ENCODE assay signal across 18 mouse cellular contexts in the genomic region with DNA sequence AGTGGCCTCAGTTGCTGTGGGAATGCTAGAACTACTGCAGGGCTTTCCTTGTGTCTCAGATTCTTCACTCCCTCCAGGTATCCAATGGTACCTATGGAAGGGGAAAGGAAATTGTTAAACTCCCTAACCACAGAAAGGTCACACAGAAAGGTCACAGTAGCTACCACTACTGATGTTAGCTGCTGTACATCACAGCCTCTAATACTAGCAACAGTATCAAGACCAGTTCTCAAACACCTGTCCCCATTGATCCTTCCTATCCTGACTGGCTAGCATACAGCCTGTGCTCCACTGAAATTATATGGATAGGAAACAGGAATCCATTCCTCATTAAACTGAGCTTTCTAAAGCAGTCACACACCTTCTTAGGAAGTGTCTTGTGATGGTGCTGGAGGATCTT. TPM values are rescaled to one million over a fixed set of nuclear protein-coding genes. Genes with fewer than 3 reads are reported as not detected.
A peak's percentile ranks its signal among the peaks of the same experiment; 100 is the strongest.
DNase-seq lines count a peak whose midpoint lies in the region; ATAC-seq lines count a peak whose summit lies in the region.
"Had no signal": no experiment of that assay in that cellular context is flagged by ENCODE, and none has a peak within 500 bp of the region (broad histone marks: within the 10 kb centered on the region; RNA-seq: fewer than 3 reads in every experiment).

No protein-coding gene starts in this region.

- H3K9ac ChIP-seq in hindbrain, embryonic 11.5 days (ENCODE audit: low read depth, low read length) = no peak overlapping the region
- no peak overlapping the region for H3K9ac ChIP-seq in midbrain, embryonic 11.5 days (ENCODE audit: low read length)
- no peak overlapping the region for H3K9ac ChIP-seq in midbrain, embryonic 16.5 days (ENCODE audit: low read depth, low read length)
- no peak overlapping the region for H3K9ac ChIP-seq in hindbrain, embryonic 14.5 days
- H3K9ac ChIP-seq: limb, embryonic 12.5 days had no signal

- no peaks in the 10 kb centered on the region for H3K27me3 ChIP-seq in hindbrain, embryonic 11.5 days (ENCODE audit: control insufficient read depth, insufficient read depth, low read length)
- no peaks in the 10 kb centered on the region for H3K27me3 ChIP-seq in hindbrain, embryonic 10.5 days (ENCODE audit: insufficient read depth, poor library complexity, severe bottlenecking)
- H3K27me3 ChIP-seq in midbrain, embryonic 11.5 days (ENCODE audit: control insufficient read depth, insufficient read depth, low read length) = no peaks in the 10 kb centered on the region
- H3K27me3 ChIP-seq in midbrain, embryonic 16.5 days (ENCODE audit: control insufficient read depth, insufficient read depth, low read depth, low read length) = no peaks in the 10 kb centered on the region
- no peaks in the 10 kb centered on the region for H3K27me3 ChIP-seq in hindbrain, embryonic 14.5 days (ENCODE audit: control insufficient read depth, insufficient read depth, low read length)
- H3K27me3 ChIP-seq: limb, embryonic 12.5 days had no signal

- 0 out of 2 replicates have a peak, but pooled peaks have one; percentile 6 for ATAC-seq in hindbrain, embryonic 11.5 days (ENCODE audit: low FRiP score)
- ATAC-seq in midbrain, embryonic 11.5 days (ENCODE audit: low FRiP score) = 0 out of 2 replicates have a peak, but pooled peaks have one; percentile 23
- ATAC-seq in midbrain, embryonic 16.5 days = no peak
- ATAC-seq in hindbrain, embryonic 14.5 days (ENCODE audit: low FRiP score) = peak; percentile 42
- ATAC-seq in neutrophil, adult 5-6 weeks (ENCODE audit: extremely low read depth, insufficient number of reproducible peaks, low FRiP score, poor library complexity, severe bottlenecking) = 0 out of 2 replicates have a peak, but pooled peaks have one; percentile 6
- no peak for ATAC-seq in megakaryocyte-erythroid progenitor cell, adult 5-6 weeks (replicated peaks; ENCODE audit: low FRiP score, low TSS enrichment, poor library complexity, severe bottlenecking)
- ATAC-seq: activated CD4-positive, CD25-positive, alpha-beta regulatory T cell, adult 4 months had no signal

- no peaks in the 10 kb centered on the region for H3K36me3 ChIP-seq in hindbrain, embryonic 11.5 days (ENCODE audit: control insufficient read depth, insufficient read depth, low read length)
- no peaks in the 10 kb centered on the region for H3K36me3 ChIP-seq in hindbrain, embryonic 10.5 days
- H3K36me3 ChIP-seq in midbrain, embryonic 11.5 days (ENCODE audit: control insufficient read depth, insufficient read depth, low read length) = no peaks in the 10 kb centered on the region
- no peaks in the 10 kb centered on the region for H3K36me3 ChIP-seq in midbrain, embryonic 16.5 days (ENCODE audit: control insufficient read depth, insufficient read depth, low read length)
- H3K36me3 ChIP-seq in hindbrain, embryonic 14.5 days (replicated peaks; ENCODE audit: control insufficient read depth, insufficient read depth) = no peaks in the 10 kb centered on the region
- H3K36me3 ChIP-seq: limb, embryonic 12.5 days had no signal

- H3K4me3 ChIP-seq in hindbrain, embryonic 11.5 days (ENCODE audit: low read depth, low read length) = no peak overlapping the region
- no peak overlapping the region for H3K4me3 ChIP-seq in hindbrain, embryonic 10.5 days
- H3K4me3 ChIP-seq in midbrain, embryonic 11.5 days (ENCODE audit: low read depth, low read length) = no peak overlapping the region
- H3K4me3 ChIP-seq in midbrain, embryonic 16.5 days (ENCODE audit: low read depth, low read length) = no peak overlapping the region
- no peak overlapping the region for H3K4me3 ChIP-seq in hindbrain, embryonic 14.5 days (replicated peaks; ENCODE audit: low read length)
- H3K4me3 ChIP-seq: limb, embryonic 12.5 days; myocyte had no signal

- DNase-seq in hindbrain, embryonic 11.5 days (ENCODE audit: low spot score) = no peak
- DNase-seq in hindbrain, embryonic 10.5 days (ENCODE audit: low spot score) = no peak
- no peak for DNase-seq in midbrain, embryonic 11.5 days (ENCODE audit: low spot score, missing footprints)
- no peak for DNase-seq in hindbrain, embryonic 14.5 days (ENCODE audit: low spot score)
- DNase-seq in layer of hippocampus, adult 18-20 months (ENCODE audit: low spot score in 2 of 2) = no peak
- DNase-seq: cerebellum, postnatal 36 days; gastrocnemius, postnatal 14 days; kidney, postnatal 36 days; layer of hippocampus, postnatal 36 days; right cerebral cortex, postnatal 4 days; thymus, postnatal 14 days had no signal

- no peaks in the 10 kb centered on the region for H3K4me1 ChIP-seq in hindbrain, embryonic 11.5 days (replicated peaks; ENCODE audit: control insufficient read depth, insufficient read depth, low read length)
- no peaks in the 10 kb centered on the region for H3K4me1 ChIP-seq in hindbrain, embryonic 10.5 days (replicated peaks)
- H3K4me1 ChIP-seq in midbrain, embryonic 11.5 days (ENCODE audit: control insufficient read depth, insufficient read depth, low read length) = no peaks in the 10 kb centered on the region
- no peaks in the 10 kb centered on the region for H3K4me1 ChIP-seq in midbrain, embryonic 16.5 days (ENCODE audit: control insufficient read depth, insufficient read depth, low read length)
- no peaks in the 10 kb centered on the region for H3K4me1 ChIP-seq in hindbrain, embryonic 14.5 days (replicated peaks; ENCODE audit: control insufficient read depth, insufficient read depth, low read length)
- H3K4me1 ChIP-seq: limb, embryonic 12.5 days had no signal

- H3K4me2 ChIP-seq in hindbrain, embryonic 11.5 days (replicated peaks; ENCODE audit: low read depth, low read length) = no peak overlapping the region
- no peak overlapping the region for H3K4me2 ChIP-seq in midbrain, embryonic 11.5 days
- no peak overlapping the region for H3K4me2 ChIP-seq in midbrain, embryonic 16.5 days (ENCODE audit: low read length)
- H3K4me2 ChIP-seq in hindbrain, embryonic 14.5 days (replicated peaks) = no peak overlapping the region
- H3K4me2 ChIP-seq: limb, embryonic 12.5 days had no signal

- H3K27ac ChIP-seq in hindbrain, embryonic 11.5 days (ENCODE audit: low read depth, low read length) = no peak overlapping the region
- no peak overlapping the region for H3K27ac ChIP-seq in hindbrain, embryonic 10.5 days
- no peak overlapping the region for H3K27ac ChIP-seq in midbrain, embryonic 11.5 days (ENCODE audit: low read depth, low read length)
- H3K27ac ChIP-seq in midbrain, embryonic 16.5 days (ENCODE audit: low read length) = no peak overlapping the region
- no peak overlapping the region for H3K27ac ChIP-seq in hindbrain, embryonic 14.5 days
- H3K27ac ChIP-seq: limb, embryonic 12.5 days had no signal

- peaks cover 28% of the 10 kb centered on the region for H3K9me3 ChIP-seq in hindbrain, embryonic 11.5 days (ENCODE audit: control insufficient read depth, low read length)
- H3K9me3 ChIP-seq in hindbrain, embryonic 10.5 days = peaks cover 98% of the 10 kb centered on the region
- peaks cover 60% of the 10 kb centered on the region for H3K9me3 ChIP-seq in midbrain, embryonic 11.5 days (ENCODE audit: control insufficient read depth, low read length)
- H3K9me3 ChIP-seq in midbrain, embryonic 16.5 days (replicated peaks; ENCODE audit: control insufficient read depth, low read length, poor library complexity, severe bottlenecking) = peaks cover 73% of the 10 kb centered on the region
- H3K9me3 ChIP-seq in hindbrain, embryonic 14.5 days (ENCODE audit: control insufficient read depth, low read length) = peaks cover 91% of the 10 kb centered on the region

RNA-seq across cellular contexts. Expression of a gene that starts 19.9 kb away (rescaled TPM):
- polyA plus RNA-seq in hindbrain, embryonic 11.5 days (2014; fragmentation: Nextera tagmentation; extraction: Ambion mirVana) = 0.22 and 0.34 TPM in 2 replicates
- 0.21 and 0.39 TPM in 2 replicates for polyA plus RNA-seq in hindbrain, embryonic 10.5 days (2016; fragmentation: Nextera tagmentation; extraction: Ambion mirVana)
- polyA plus RNA-seq in midbrain, embryonic 11.5 days (2014; fragmentation: Nextera tagmentation; extraction: Ambion mirVana) = 0.15 and 0.29 TPM in 2 replicates
- 0.73 and 0.78 TPM in 2 replicates for polyA plus RNA-seq in midbrain, embryonic 16.5 days (2015; fragmentation: Nextera tagmentation; extraction: Ambion mirVana)
- 0.48 and 0.80 TPM in 2 replicates for polyA plus RNA-seq in hindbrain, embryonic 14.5 days (2014; fragmentation: Nextera tagmentation; extraction: Ambion mirVana)
- total RNA-seq in neutrophil, adult 5-6 weeks (2017) = 0.12 TPM in 1 of 2 replicates, not detected in the other
- total RNA-seq in layer of hippocampus, adult 18-20 months (2021) = under 1 TPM in 1 of 2 experiments, not detected in 1; 0.20 TPM
- total RNA-seq in megakaryocyte-erythroid progenitor cell, adult 5-6 weeks (2014; fragmentation: Nextera tagmentation) = 1.4 and 1.5 TPM in 2 replicates
- total RNA-seq in megakaryocyte-erythroid progenitor cell, adult 5-6 weeks (2017) = 0.42 and 0.76 TPM in 2 replicates
- polyA plus RNA-seq: myocyte had no signal

RNA-seq across cellular contexts. Expression of a gene that starts 27.9 kb away (rescaled TPM):
- polyA plus RNA-seq in hindbrain, embryonic 11.5 days (2014; fragmentation: Nextera tagmentation; extraction: Ambion mirVana) = 6.5 and 8.1 TPM in 2 replicates
- 6.0 and 6.9 TPM in 2 replicates for polyA plus RNA-seq in hindbrain, embryonic 10.5 days (2016; fragmentation: Nextera tagmentation; extraction: Ambion mirVana)
- polyA plus RNA-seq in midbrain, embryonic 11.5 days (2014; fragmentation: Nextera tagmentation; extraction: Ambion mirVana) = 6.2 and 7.8 TPM in 2 replicates
- 3.7 and 5.0 TPM in 2 replicates for polyA plus RNA-seq in midbrain, embryonic 16.5 days (2015; fragmentation: Nextera tagmentation; extraction: Ambion mirVana)
- polyA plus RNA-seq in hindbrain, embryonic 14.5 days (2014; fragmentation: Nextera tagmentation; extraction: Ambion mirVana) = 7.2 and 7.7 TPM in 2 replicates
- not detected in 2 replicates for total RNA-seq in neutrophil, adult 5-6 weeks (2017)
- total RNA-seq in layer of hippocampus, adult 18-20 months (2021) = 1 to 10 TPM; 2.3 to 2.9 TPM
- 22.2 and 29.1 TPM in 2 replicates for total RNA-seq in megakaryocyte-erythroid progenitor cell, adult 5-6 weeks (2014; fragmentation: Nextera tagmentation)
- total RNA-seq in megakaryocyte-erythroid progenitor cell, adult 5-6 weeks (2017) = 11.0 and 13.2 TPM in 2 replicates

RNA-seq across cellular contexts. Expression of a gene that starts 33.0 kb away (rescaled TPM):
- 0.17 TPM in 1 of 2 replicates, not detected in the other for polyA plus RNA-seq in hindbrain, embryonic 11.5 days (2014; fragmentation: Nextera tagmentation; extraction: Ambion mirVana)
- 0.05 and 0.11 TPM in 2 replicates for polyA plus RNA-seq in hindbrain, embryonic 10.5 days (2016; fragmentation: Nextera tagmentation; extraction: Ambion mirVana)
- polyA plus RNA-seq in midbrain, embryonic 11.5 days (2014; fragmentation: Nextera tagmentation; extraction: Ambion mirVana) = 0.11 and 0.12 TPM in 2 replicates
- 0.10 and 0.12 TPM in 2 replicates for polyA plus RNA-seq in midbrain, embryonic 16.5 days (2015; fragmentation: Nextera tagmentation; extraction: Ambion mirVana)
- polyA plus RNA-seq in hindbrain, embryonic 14.5 days (2014; fragmentation: Nextera tagmentation; extraction: Ambion mirVana) = 0.07 and 0.09 TPM in 2 replicates
- total RNA-seq in neutrophil, adult 5-6 weeks (2017) = not detected in 2 replicates
- total RNA-seq in layer of hippocampus, adult 18-20 months (2021) = not detected
- 0.17 TPM in 1 of 2 replicates, not detected in the other for total RNA-seq in megakaryocyte-erythroid progenitor cell, adult 5-6 weeks (2014; fragmentation: Nextera tagmentation)
- 1.8 and 2.9 TPM in 2 replicates for total RNA-seq in megakaryocyte-erythroid progenitor cell, adult 5-6 weeks (2017)
- total RNA-seq: layer of hippocampus, postnatal 36 days had no signal
- polyA plus RNA-seq: heart, embryonic 14.5 days had no signal

Comparison
In these comparisons a context has a peak if more than half of its experiments do, and no peak if none do; other contexts are left out.
1. ATAC-seq: peak in hindbrain, embryonic 11.5 days (single experiment), midbrain, embryonic 11.5 days (single experiment), hindbrain, embryonic 14.5 days (single experiment) and neutrophil, adult 5-6 weeks (single experiment); none in midbrain, embryonic 16.5 days (single experiment) and megakaryocyte-erythroid progenitor cell, adult 5-6 weeks (single experiment).